Mouse (Mus musculus) megakaryocyte-erythroid progenitor cell, adult 5-6 weeks (primary cell): ENCODE measurements around the gene Vmn1r69. TPM values are rescaled to one million over a fixed set of nuclear protein-coding genes. Genes with fewer than 3 reads are reported as not detected.

Experiments
- ATAC-seq: replicated peaks from 2 replicates; pipeline ENCODE4 v1.8.0; 2016; ENCODE audit warnings: mild to moderate bottlenecking, inconsistent platforms; ENCODE audit not compliant: severe bottlenecking, poor library complexity, low FRiP score, low TSS enrichment
- total RNA-seq, 2 experiments: library from RNA; stranded (forward) in 1 of 2; stranded (reverse) in 1 of 2; fragments of 200-1000, 215-1000 nt in 1 of 2; fragments of >200 nt in 1 of 2; fragmentation: Nextera tagmentation in 1 of 2; gene quantifications; 2 replicates each; pipeline ENCODE4 v1.2.3; 2014 to 2017

Gene Vmn1r69
- not detected in 2 replicates for total RNA-seq (2014; fragmentation: Nextera tagmentation)
- total RNA-seq (2017) = not detected in 2 replicates

DNA sequence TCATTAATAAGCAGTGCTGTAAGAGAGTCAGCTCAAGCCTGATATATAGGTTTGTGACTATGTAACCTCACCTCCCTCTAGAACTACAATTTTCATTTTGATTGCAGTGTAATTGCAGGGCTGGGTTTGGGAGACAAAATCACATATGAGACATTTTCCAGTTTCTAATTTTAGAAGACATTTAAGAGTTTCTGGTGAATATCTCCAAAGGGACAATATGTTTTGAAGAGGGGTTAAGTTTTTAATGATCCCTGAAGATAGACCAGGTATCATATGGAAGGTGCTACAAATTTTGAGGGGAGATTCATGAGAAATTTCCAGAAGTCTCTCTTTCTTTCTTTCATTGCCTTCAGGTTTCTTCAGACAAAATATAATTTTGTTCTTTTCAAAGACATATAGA, at the start of gene Vmn1r69:
Gene Vmn1r69 (minus strand): TSS at position 101 of the 400 bp plus-strand sequence.
- no peak for ATAC-seq

DNA sequence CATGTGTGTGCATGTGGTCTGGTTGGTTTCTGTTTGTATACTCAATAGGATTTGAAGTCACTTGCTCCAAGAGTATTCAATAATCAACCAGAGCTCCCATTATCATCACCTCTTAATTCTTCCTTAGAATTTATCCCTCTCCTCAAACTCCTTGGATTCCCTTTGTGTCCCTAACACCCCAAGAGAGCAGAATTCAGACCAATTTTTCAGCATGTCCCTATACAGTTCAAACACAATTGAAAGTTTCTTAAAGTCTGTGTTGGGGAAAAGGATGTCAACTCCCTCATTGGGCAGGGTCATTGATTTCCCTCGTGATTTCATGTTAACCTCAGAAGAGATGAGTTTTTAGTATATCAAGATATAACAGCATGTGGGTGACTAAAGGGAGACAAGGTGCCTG, 17.8 kb upstream of the Vmn1r69 start, which contains the start of gene Vmn1r70:
Gene Vmn1r70 (plus strand): TSS at position 301 of the 400 bp plus-strand sequence.
- ATAC-seq = no peak

DNA sequence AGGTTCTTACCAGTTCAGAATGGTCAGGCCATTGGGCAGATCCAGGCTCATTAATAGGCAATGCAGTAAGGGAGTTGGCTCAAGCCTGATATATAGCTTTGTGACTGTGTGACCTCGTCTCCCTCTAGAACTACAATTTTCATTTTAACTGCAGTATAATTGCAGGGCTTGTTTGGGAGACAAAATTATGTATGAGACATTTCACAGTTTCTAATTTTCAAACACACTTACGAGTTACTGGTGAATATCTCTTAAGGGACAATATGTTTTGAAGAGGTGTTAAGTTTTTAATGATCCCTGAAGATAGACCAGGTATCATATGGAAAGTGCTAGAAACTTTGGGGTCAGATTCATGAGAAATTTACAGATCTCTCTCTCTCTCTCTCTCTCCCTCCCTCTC, 55.1 kb downstream of the Vmn1r69 start, which contains the start of gene Vmn1r68:
Gene Vmn1r68 (minus strand): TSS at position 101 of the 400 bp plus-strand sequence.
- no peak for ATAC-seq

Other genes starting within 250 kb of the Vmn1r69 start
- not detected in 2 replicates for gene Vmn1r67, start 170.3 kb downstream of the Vmn1r69 start, total RNA-seq (2014; fragmentation: Nextera tagmentation)
- gene Vmn1r67, start 170.3 kb downstream of the Vmn1r69 start, total RNA-seq (2017) = not detected in 2 replicates
- 2.4 and 5.4 TPM in 2 replicates for gene Zik1, start 118.3 kb downstream of the Vmn1r69 start, total RNA-seq (2014; fragmentation: Nextera tagmentation)
- gene Zik1, start 118.3 kb downstream of the Vmn1r69 start, total RNA-seq (2017) = 4.8 and 5.0 TPM in 2 replicates
- not detected in 2 replicates for gene Vmn1r68, start 55.2 kb downstream of the Vmn1r69 start, total RNA-seq (2014; fragmentation: Nextera tagmentation)
- not detected in 2 replicates for gene Vmn1r68, start 55.2 kb downstream of the Vmn1r69 start, total RNA-seq (2017)
- gene Vmn1r70, start 17.9 kb upstream of the Vmn1r69 start, total RNA-seq (2014; fragmentation: Nextera tagmentation) = not detected in 2 replicates
- gene Vmn1r70, start 17.9 kb upstream of the Vmn1r69 start, total RNA-seq (2017) = not detected in 2 replicates
- gene Nlrp4b, start 74.1 kb upstream of the Vmn1r69 start, total RNA-seq (2014; fragmentation: Nextera tagmentation) = not detected in 2 replicates
- not detected in 2 replicates for gene Nlrp4b, start 74.1 kb upstream of the Vmn1r69 start, total RNA-seq (2017)
- gene Vmn1r71, start 140.7 kb upstream of the Vmn1r69 start, total RNA-seq (2014; fragmentation: Nextera tagmentation) = not detected in 2 replicates
- gene Vmn1r71, start 140.7 kb upstream of the Vmn1r69 start, total RNA-seq (2017) = not detected in 2 replicates